In genomic region chr6:142343561-142343960, GRCm38 (mm10) we compare ENCODE assay signal across 10 mouse cellular contexts. TPM values are rescaled to one million over a fixed set of nuclear protein-coding genes. Genes with fewer than 3 reads are reported as not detected.
DNase-seq lines count a peak whose midpoint lies in the region.
"Had no signal": no experiment of that assay in that cellular context is flagged by ENCODE, and none has a peak within 500 bp of the region (broad histone marks: within the 10 kb centered on the region; RNA-seq: fewer than 3 reads in every experiment).

No protein-coding gene starts in this region.

- intact Hi-C loops in heart, postnatal 25 days (cut with DNase I) = loop anchor here (10.0 kb wide), 1 partner anchor 411 kb away; the partner anchor contains the start of gene Cmas

- peak; percentile 8 to 41 for DNase-seq in heart, adult 18-20 months
- DNase-seq in heart, postnatal 25 days (ENCODE audit: low spot score) = no peak
- DNase-seq in urinary bladder, postnatal 25 days (ENCODE audit: low spot score) = peak; percentile 24
- no peak for DNase-seq in urinary bladder, adult 2 months (ENCODE audit: low spot score)
- peak; percentile 13 to 52 for DNase-seq in cerebellum, postnatal 36 days
- peak; percentile 52 for DNase-seq in layer of hippocampus, adult 9-10 months (ENCODE audit: low spot score)
- DNase-seq in mesoderm, embryonic 11.5 days (ENCODE audit: low read depth, low spot score) = peak; percentile 68
- DNase-seq in yolk sac, embryonic 10.5 days (ENCODE audit: low spot score) = no peak

RNA-seq across cellular contexts. Expression of gene Pyroxd1, which starts 1.9 kb away (rescaled TPM):
- 10 to 100 TPM; 11.4 to 12.3 TPM for total RNA-seq in heart, adult 18-20 months (2021)
- 10 to 100 TPM in 1 of 2 experiments, 1 to 10 TPM in 1; 8.6 to 10.4 TPM for total RNA-seq in heart, postnatal 25 days (2021)
- 12.8 and 14.1 TPM in 2 replicates for polyA plus RNA-seq in urinary bladder, adult 2 months (2012; rRNA removed)

RNA-seq across cellular contexts. Expression of gene Slco1a5, which starts 20.8 kb away (rescaled TPM):
- total RNA-seq in heart, adult 18-20 months (2021) = not detected
- total RNA-seq in heart, postnatal 25 days (2021) = not detected
- polyA plus RNA-seq in urinary bladder, adult 2 months (2012; rRNA removed) = not detected in 2 replicates
- polyA plus RNA-seq: erythroblast, embryonic 14.5 days; liver, embryonic 15.5 days had no signal

RNA-seq across cellular contexts. Expression of gene Recql, which starts 43.3 kb away (rescaled TPM):
- total RNA-seq in heart, adult 18-20 months (2021) = 10 to 100 TPM in 1 of 2 experiments, 1 to 10 TPM in 1; 7.1 to 13.0 TPM
- total RNA-seq in heart, postnatal 25 days (2021) = 1 to 10 TPM; 6.8 to 9.0 TPM
- 12.0 and 13.2 TPM in 2 replicates for polyA plus RNA-seq in urinary bladder, adult 2 months (2012; rRNA removed)

RNA-seq across cellular contexts. Expression of gene Golt1b, which starts 43.5 kb away (rescaled TPM):
- 10 to 100 TPM; 15.2 to 15.6 TPM for total RNA-seq in heart, adult 18-20 months (2021)
- total RNA-seq in heart, postnatal 25 days (2021) = 10 to 100 TPM; 15.2 to 21.6 TPM
- 22.0 and 23.8 TPM in 2 replicates for polyA plus RNA-seq in urinary bladder, adult 2 months (2012; rRNA removed)

RNA-seq across cellular contexts. Expression of gene Iapp, which starts 45.3 kb away (rescaled TPM):
- not detected for total RNA-seq in heart, adult 18-20 months (2021)
- not detected for total RNA-seq in heart, postnatal 25 days (2021)
- polyA plus RNA-seq in urinary bladder, adult 2 months (2012; rRNA removed) = not detected in 2 replicates
- polyA plus RNA-seq: erythroblast, embryonic 14.5 days had no signal

Comparison
In these comparisons a context has a peak if more than half of its experiments do, and no peak if none do; other contexts are left out.
1. DNase-seq: peak in heart, adult 18-20 months (2 of 2), urinary bladder, postnatal 25 days (single experiment), cerebellum, postnatal 36 days (2 of 2), layer of hippocampus, adult 9-10 months (single experiment) and mesoderm, embryonic 11.5 days (single experiment); none in heart, postnatal 25 days (single experiment), urinary bladder, adult 2 months (single experiment) and yolk sac, embryonic 10.5 days (single experiment).